Mouse (Mus musculus): ENCODE measurements around the gene Ces1a. TPM values are rescaled to one million over a fixed set of nuclear protein-coding genes. Genes with fewer than 3 reads are reported as not detected.

The Ces1a gene
- 0.27 TPM in 1 of 2 replicates, not detected in the other for total RNA-seq (2012; rRNA removed)

DNA sequence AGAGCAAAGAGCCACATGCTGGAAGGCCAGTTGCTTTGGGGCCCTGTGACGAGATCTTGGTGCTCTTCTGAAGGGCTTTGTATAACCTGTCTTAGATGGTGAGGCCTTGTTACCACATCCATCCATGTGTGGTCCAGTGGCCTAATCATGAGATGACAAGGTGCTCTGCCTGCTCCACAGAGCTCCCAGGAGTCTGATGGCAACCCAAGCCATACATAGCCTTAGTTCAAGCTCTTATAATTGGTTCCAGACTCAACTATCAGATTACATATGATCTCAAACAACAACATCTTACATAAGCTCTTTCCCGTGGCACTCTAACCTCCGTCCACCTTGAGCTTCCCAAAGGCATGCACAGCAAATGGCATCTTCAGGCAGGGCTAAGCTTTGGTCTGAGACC lies at the start of gene Ces1a:
Ces1a (minus strand) TSS at position 101 of the 400 bp plus-strand sequence.
- no peaks in the 10 kb centered on the region for H3K36me3 ChIP-seq (ENCODE audit: control insufficient read depth, insufficient read depth, low read length, poor library complexity, severe bottlenecking)
- in situ Hi-C loops (cut with MboI; ENCODE audit: low sequenced_read_pairs in 2 of 2, unreplicated experiment in 2 of 2), result loop anchor here in 1 of 2 experiments (25.0 kb wide), 1 partner anchor 1164 kb away; the partner anchor contains the start of gene Nup93
- H3K4me1 ChIP-seq (ENCODE audit: control insufficient read depth in 2 of 2, insufficient read depth in 2 of 2, low read length in 2 of 2, poor library complexity in 1 of 2), result no peaks in the 10 kb centered on the region
- no peak within 1 kb of the TSS for H3K27ac ChIP-seq (ENCODE audit: insufficient read depth, low read depth, low read length, poor library complexity, severe bottlenecking)
- no peak within 1 kb of the TSS for H3K4me3 ChIP-seq (ENCODE audit: insufficient read depth in 1 of 2, low read depth in 1 of 2, low read length in 2 of 2, poor library complexity in 1 of 2, severe bottlenecking in 1 of 2)
- no peak for DNase-seq (ENCODE audit: low read depth, low spot score)
- no peak within 1 kb of the TSS for H3K9ac ChIP-seq (ENCODE audit: insufficient read depth, low read depth, low read length, poor library complexity, severe bottlenecking)
- no peak for TF ChIP-seq ZNF384 (IDR thresholded peaks at IDR 0.05; ENCODE audit: low read depth, low read length)
- no peak for TF ChIP-seq ZC3H11A (IDR thresholded peaks at IDR 0.05; ENCODE audit: borderline replicate concordance, low read depth, low read length)
- TF ChIP-seq HCFC1 (IDR thresholded peaks at IDR 0.05; ENCODE audit: borderline replicate concordance, insufficient read depth, low read length), result no peak
- no peak for TF ChIP-seq CHD2 (IDR thresholded peaks at IDR 0.05; ENCODE audit: low read depth, low read length)
- TF ChIP-seq MAFK (IDR thresholded peaks at IDR 0.05; ENCODE audit: insufficient read depth, low read depth, low read length), result no peak
- no peaks in the 10 kb centered on the region for H3K9me3 ChIP-seq (ENCODE audit: control insufficient read depth, insufficient read depth, low read depth, low read length)

DNA sequence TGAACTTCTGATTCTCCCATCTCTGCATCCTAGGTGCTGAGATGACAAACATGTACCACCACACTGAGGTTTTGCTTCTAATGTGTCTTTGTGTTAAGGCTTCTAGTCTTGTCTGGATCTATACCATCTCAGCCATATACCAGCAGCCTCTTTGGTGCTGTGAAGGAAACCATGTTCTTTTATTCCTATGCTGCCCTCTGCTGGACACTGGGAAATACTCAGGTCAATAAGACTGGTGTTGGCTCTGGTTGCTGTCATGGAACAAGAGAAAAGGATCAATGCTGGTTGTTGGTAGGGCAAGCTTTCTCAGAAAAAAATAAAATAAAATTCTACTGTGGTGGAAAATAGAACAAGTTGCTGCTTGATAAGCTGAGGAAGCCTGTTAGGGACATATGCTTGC lies 47.4 kb upstream of the Ces1a start:
- no peak for DNase-seq (ENCODE audit: low read depth, low spot score)
- no peaks in the 10 kb centered on the region for H3K36me3 ChIP-seq (ENCODE audit: control insufficient read depth, insufficient read depth, low read length, poor library complexity, severe bottlenecking)
- peaks cover 0 to 7% of the 10 kb centered on the region in 2 experiments; a peak in 2 of 4 replicates for H3K4me1 ChIP-seq (ENCODE audit: control insufficient read depth in 2 of 2, insufficient read depth in 2 of 2, low read length in 2 of 2, poor library complexity in 1 of 2)
- H3K4me3 ChIP-seq (ENCODE audit: insufficient read depth in 1 of 2, low read depth in 1 of 2, low read length in 2 of 2, poor library complexity in 1 of 2, severe bottlenecking in 1 of 2), result no peak overlapping the region
- H3K9ac ChIP-seq (ENCODE audit: insufficient read depth, low read depth, low read length, poor library complexity, severe bottlenecking), result no peak overlapping the region
- in situ Hi-C loops (cut with MboI; ENCODE audit: low sequenced_read_pairs in 2 of 2, unreplicated experiment in 2 of 2), result loop anchor here (5.0 to 10.0 kb wide), 3 partner anchors 38 to 83 kb away; no protein-coding TSS in a partner anchor
- H3K27ac ChIP-seq (ENCODE audit: insufficient read depth, low read depth, low read length, poor library complexity, severe bottlenecking), result no peak overlapping the region
- no peaks in the 10 kb centered on the region for H3K9me3 ChIP-seq (ENCODE audit: control insufficient read depth, insufficient read depth, low read depth, low read length)
- TF ChIP-seq ZNF384 (IDR thresholded peaks at IDR 0.05; ENCODE audit: low read depth, low read length), result no peak
- TF ChIP-seq ZC3H11A (IDR thresholded peaks at IDR 0.05; ENCODE audit: borderline replicate concordance, low read depth, low read length), result peak; percentile 55; the same call in 1 of the 2 replicates

DNA sequence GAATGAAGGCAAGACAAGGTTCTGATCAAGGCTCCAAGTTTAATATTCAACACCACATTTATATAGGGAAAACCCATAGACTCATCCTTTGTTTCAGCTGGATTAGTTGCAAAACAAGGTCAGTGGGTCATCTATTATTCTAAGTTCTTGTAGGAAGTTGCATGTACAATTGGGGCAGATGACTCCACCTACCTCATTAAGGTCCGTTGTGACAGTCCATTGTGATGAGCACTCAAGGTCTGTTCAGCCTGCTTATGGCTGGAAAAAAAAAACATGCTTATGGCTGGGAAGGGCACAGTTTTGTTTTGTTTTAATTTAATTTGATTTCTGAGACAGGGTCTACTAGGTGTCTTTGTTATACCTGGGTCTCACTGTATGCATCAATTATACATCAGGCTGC lies 43.3 kb upstream of the Ces1a start:
- H3K4me3 ChIP-seq (ENCODE audit: insufficient read depth in 1 of 2, low read depth in 1 of 2, low read length in 2 of 2, poor library complexity in 1 of 2, severe bottlenecking in 1 of 2), result no peak overlapping the region
- H3K4me1 ChIP-seq (ENCODE audit: control insufficient read depth in 2 of 2, insufficient read depth in 2 of 2, low read length in 2 of 2, poor library complexity in 1 of 2), result peaks cover 0 to 9% of the 10 kb centered on the region in 2 experiments; a peak in 2 of 4 replicates
- DNase-seq (ENCODE audit: low read depth, low spot score), result peak; percentile 49
- no peak overlapping the region; the same call in 1 of the 2 replicates for H3K27ac ChIP-seq (ENCODE audit: insufficient read depth, low read depth, low read length, poor library complexity, severe bottlenecking)
- H3K9me3 ChIP-seq (ENCODE audit: control insufficient read depth, insufficient read depth, low read depth, low read length), result no peaks in the 10 kb centered on the region
- in situ Hi-C loops (cut with MboI; ENCODE audit: low sequenced_read_pairs in 2 of 2, unreplicated experiment in 2 of 2), result loop anchor here in 1 of 2 experiments (10.0 kb wide), 1 partner anchor 77 kb away; no protein-coding TSS in a partner anchor
- H3K36me3 ChIP-seq (ENCODE audit: control insufficient read depth, insufficient read depth, low read length, poor library complexity, severe bottlenecking), result no peaks in the 10 kb centered on the region
- TF ChIP-seq ZNF384 (IDR thresholded peaks at IDR 0.05; ENCODE audit: low read depth, low read length) (0 out of 2 replicates have a peak, but pooled peaks have one; percentile 53), CHD2 (IDR thresholded peaks at IDR 0.05; ENCODE audit: low read depth, low read length) (no peak), ZC3H11A (IDR thresholded peaks at IDR 0.05; ENCODE audit: borderline replicate concordance, low read depth, low read length) (no peak), MAFK (IDR thresholded peaks at IDR 0.05; ENCODE audit: insufficient read depth, low read depth, low read length) (no peak), HCFC1 (IDR thresholded peaks at IDR 0.05; ENCODE audit: borderline replicate concordance, insufficient read depth, low read length) (no peak)
- no peak overlapping the region for H3K9ac ChIP-seq (ENCODE audit: insufficient read depth, low read depth, low read length, poor library complexity, severe bottlenecking)

DNA sequence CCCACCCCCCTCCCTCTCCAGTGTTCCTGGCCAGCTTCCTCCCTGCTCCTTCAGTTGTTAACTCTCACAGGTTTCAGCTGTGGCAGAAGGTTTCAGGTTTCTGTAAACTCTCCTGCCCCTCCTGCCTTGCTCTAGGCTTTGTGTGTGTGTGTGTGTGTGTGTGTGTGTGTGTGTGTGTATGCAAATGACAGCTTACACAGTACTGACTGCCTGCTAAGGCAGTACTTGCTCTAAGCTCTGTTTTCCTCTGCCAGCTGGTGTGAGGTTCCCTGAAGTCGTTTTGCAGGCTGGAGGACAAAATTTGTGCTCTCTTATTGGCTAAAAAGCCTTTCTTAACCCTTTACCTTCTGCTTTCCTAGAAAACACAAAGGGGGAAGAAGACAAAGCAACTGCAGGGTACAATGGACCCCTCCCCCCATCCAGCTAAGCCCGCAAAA lies 40.7 kb upstream of the Ces1a start:
- no peak overlapping the region for H3K4me3 ChIP-seq (ENCODE audit: insufficient read depth in 1 of 2, low read depth in 1 of 2, low read length in 2 of 2, poor library complexity in 1 of 2, severe bottlenecking in 1 of 2)
- peaks cover 0 to 9% of the 10 kb centered on the region in 2 experiments; a peak in 2 of 4 replicates for H3K4me1 ChIP-seq (ENCODE audit: control insufficient read depth in 2 of 2, insufficient read depth in 2 of 2, low read length in 2 of 2, poor library complexity in 1 of 2)
- no peak overlapping the region for H3K9ac ChIP-seq (ENCODE audit: insufficient read depth, low read depth, low read length, poor library complexity, severe bottlenecking)
- H3K9me3 ChIP-seq (ENCODE audit: control insufficient read depth, insufficient read depth, low read depth, low read length), result no peaks in the 10 kb centered on the region
- DNase-seq (ENCODE audit: low read depth, low spot score), result no peak
- in situ Hi-C loops (cut with MboI; ENCODE audit: low sequenced_read_pairs in 2 of 2, unreplicated experiment in 2 of 2), result no loop called here
- no peaks in the 10 kb centered on the region for H3K36me3 ChIP-seq (ENCODE audit: control insufficient read depth, insufficient read depth, low read length, poor library complexity, severe bottlenecking)
- TF ChIP-seq CHD2 (IDR thresholded peaks at IDR 0.05; ENCODE audit: low read depth, low read length) (no peak), HCFC1 (IDR thresholded peaks at IDR 0.05; ENCODE audit: borderline replicate concordance, insufficient read depth, low read length) (no peak), MAFK (IDR thresholded peaks at IDR 0.05; ENCODE audit: insufficient read depth, low read depth, low read length) (no peak), ZC3H11A (IDR thresholded peaks at IDR 0.05; ENCODE audit: borderline replicate concordance, low read depth, low read length) (no peak), ZNF384 (IDR thresholded peaks at IDR 0.05; ENCODE audit: low read depth, low read length) (no peak)
- no peak overlapping the region for H3K27ac ChIP-seq (ENCODE audit: insufficient read depth, low read depth, low read length, poor library complexity, severe bottlenecking)
